Mouse (Mus musculus) lung, embryonic 14.5 days (tissue): ENCODE measurements around the gene Gm10220. TPM values are rescaled to one million over a fixed set of nuclear protein-coding genes. Genes with fewer than 3 reads are reported as not detected.
"Not testable (repeated sequence)": the region's sequence is repeated elsewhere in the genome, so short reads cannot be mapped to it uniquely, and the experiment has no call there.

Source experiments
- ATAC-seq: fragments of 200-750 bp; cut with Nextera tagmentation; 2 replicates; pipeline ENCODE4 v1.8.0; 2017; ENCODE audit warnings: mild to moderate bottlenecking, moderate TSS enrichment, moderate library complexity; ENCODE audit not compliant: insufficient read depth
- DNase-seq: peaks from one replicate; pipeline ENCODE4 v3.0.0-alpha.2; 2015
- H3K27ac ChIP-seq: fragments of 300-500 bp; sonication (generic); 2 replicates; pipeline ENCODE4 v1.5.1; 2014; ENCODE audit warnings: low read depth, mild to moderate bottlenecking, moderate library complexity
- H3K27me3 ChIP-seq: fragments of 300-500 bp; sonication (generic); 2 replicates; pipeline ENCODE4 v1.6.1; 2014; ENCODE audit warnings: low read length, control low read depth; ENCODE audit not compliant: insufficient read depth
- H3K36me3 ChIP-seq: fragments of 300-500 bp; sonication (generic); 2 replicates; pipeline ENCODE4 v1.6.1; 2014; ENCODE audit warnings: control low read depth; ENCODE audit not compliant: insufficient read depth
- H3K4me1 ChIP-seq: fragments of 300-500 bp; sonication (generic); 2 replicates; pipeline ENCODE4 v1.6.1; 2014; ENCODE audit warnings: antibody characterized with exemption, control low read depth; ENCODE audit not compliant: insufficient read depth
- H3K4me2 ChIP-seq: fragments of 300-500 bp; sonication (generic); 2 replicates; pipeline ENCODE4 v1.6.1; 2014; ENCODE audit warnings: mild to moderate bottlenecking
- H3K4me3 ChIP-seq: fragments of 300-500 bp; sonication (generic); 2 replicates; pipeline ENCODE4 v1.5.1; 2014; ENCODE audit warnings: low read depth, low read length
- H3K9ac ChIP-seq: fragments of 300-500 bp; sonication (generic); 2 replicates; pipeline ENCODE4 v1.6.1; 2014
- H3K9me3 ChIP-seq: fragments of 300-500 bp; sonication (generic); 2 replicates; pipeline ENCODE4 v1.6.1; 2016; ENCODE audit warnings: low read depth, low read length, control low read depth
- CTCF ChIP-seq: IDR thresholded peaks from 2 replicates; pipeline ENCODE4 v1.5.1; 2016; ENCODE audit warnings: antibody characterized with exemption, low read depth
- WGBS: fragments of 180-500 bp; shearing (Covaris S2); extraction: QIAGEN DNeasy Blood & Tissue Kit; methylation state at CpG from one replicate; pipeline ENCODE4 v1.1.7; 2014; 5-methylcytosine and 5-hydroxymethylcytosine counted together
- polyA plus RNA-seq: library from polyadenylated mRNA; unstranded; fragments of >200 nt; fragmentation: Nextera tagmentation; extraction: Ambion mirVana; gene quantifications from 2 replicates; pipeline ENCODE4 v1.2.1, GENCODE M21; 2014

Gene Gm10220
- polyA plus RNA-seq, result 0.12 TPM in 1 of 2 replicates, not detected in the other

DNA sequence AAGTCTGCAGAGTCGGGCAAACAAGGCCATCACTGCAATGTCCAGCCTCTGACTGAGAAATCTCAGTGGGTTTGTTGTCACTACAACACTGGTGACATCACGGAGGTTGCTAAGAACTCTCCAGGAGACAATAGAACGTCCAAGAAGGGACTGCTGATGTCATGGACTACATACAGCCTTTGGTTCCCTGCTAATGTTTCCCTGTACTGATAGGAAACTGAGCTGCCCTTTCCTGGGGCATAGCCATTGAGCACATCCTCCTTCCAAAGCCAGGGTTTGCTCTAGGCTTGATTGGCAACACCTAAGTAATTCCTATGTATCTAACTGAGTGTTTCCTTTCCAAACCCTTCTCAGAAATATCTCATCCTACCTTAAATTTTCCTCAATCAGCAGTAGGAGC lies at the start of gene Gm10220:
Gm10220 (minus strand) TSS at position 101 of the 400 bp plus-strand sequence.
- not testable (repeated sequence) for H3K27ac ChIP-seq, H3K9ac ChIP-seq, H3K9me3 ChIP-seq, H3K4me3 ChIP-seq, H3K36me3 ChIP-seq, H3K4me1 ChIP-seq, H3K4me2 ChIP-seq, DNase-seq, H3K27me3 ChIP-seq, ATAC-seq
- WGBS, result no CpG with 5 or more reads among the region's 3 CpGs

DNA sequence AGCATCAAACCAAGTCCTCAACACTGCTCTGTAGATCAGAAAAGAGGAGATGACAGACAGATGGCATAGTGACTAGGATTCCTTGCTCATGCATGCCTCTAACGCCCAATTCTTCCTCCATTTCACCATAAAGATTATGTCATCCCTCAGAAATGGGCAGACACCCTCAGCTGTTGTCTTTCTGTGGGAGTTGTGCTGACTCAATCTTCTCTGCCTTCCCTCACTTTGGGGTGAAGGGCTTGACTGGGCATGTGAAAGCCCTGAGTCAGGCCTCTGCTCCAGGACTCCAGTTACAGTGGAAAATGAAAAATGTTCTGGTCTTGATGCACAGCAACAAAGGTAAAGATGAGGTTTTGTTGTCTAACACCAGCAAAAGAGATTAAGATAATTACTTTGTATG lies 48.6 kb upstream of the Gm10220 start:
- no peaks in the 10 kb centered on the region for H3K27me3 ChIP-seq
- no peak overlapping the region for H3K9ac ChIP-seq
- H3K27ac ChIP-seq, result no peak overlapping the region
- no peak overlapping the region for H3K4me2 ChIP-seq
- H3K4me1 ChIP-seq, result no peaks in the 10 kb centered on the region
- H3K4me3 ChIP-seq, result no peak overlapping the region
- H3K36me3 ChIP-seq, result no peaks in the 10 kb centered on the region
- whole genome bisulfite sequencing, result 61% methylated on average over 1 of the region's 1 CpGs
- TF ChIP-seq CTCF, result no peak
- DNase-seq, result no peak
- H3K9me3 ChIP-seq, result no peaks in the 10 kb centered on the region
- ATAC-seq, result no peak

DNA sequence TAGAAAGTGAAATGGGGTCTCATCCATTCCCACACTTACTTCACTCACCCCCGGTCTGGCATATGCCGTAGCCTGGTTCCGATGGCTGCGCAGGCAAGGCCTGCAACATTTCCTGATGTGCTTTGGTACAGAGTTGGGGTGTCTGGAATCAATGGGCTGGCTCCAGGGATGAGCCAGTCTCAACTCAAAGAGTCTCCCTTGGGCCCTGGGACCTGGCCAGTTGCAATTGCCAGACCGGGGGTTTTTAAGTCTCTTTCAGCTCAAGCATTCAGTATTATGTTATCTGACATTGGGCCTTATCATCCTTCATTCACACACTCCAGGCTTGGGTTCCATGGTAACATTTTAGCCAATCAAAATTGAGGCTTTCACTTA lies 44.6 kb upstream of the Gm10220 start:
- no peak overlapping the region for H3K9ac ChIP-seq
- H3K9me3 ChIP-seq, result no peaks in the 10 kb centered on the region
- ATAC-seq, result peak; percentile 31; the same call in 1 of the 2 replicates
- H3K27me3 ChIP-seq, result no peaks in the 10 kb centered on the region
- H3K4me3 ChIP-seq, result no peak overlapping the region
- DNase-seq, result no peak
- H3K27ac ChIP-seq, result no peak overlapping the region
- WGBS, result 83% methylated on average over 5 of the region's 5 CpGs
- H3K4me1 ChIP-seq, result no peaks in the 10 kb centered on the region
- H3K4me2 ChIP-seq, result no peak overlapping the region
- no peak for TF ChIP-seq CTCF
- H3K36me3 ChIP-seq, result no peaks in the 10 kb centered on the region

DNA sequence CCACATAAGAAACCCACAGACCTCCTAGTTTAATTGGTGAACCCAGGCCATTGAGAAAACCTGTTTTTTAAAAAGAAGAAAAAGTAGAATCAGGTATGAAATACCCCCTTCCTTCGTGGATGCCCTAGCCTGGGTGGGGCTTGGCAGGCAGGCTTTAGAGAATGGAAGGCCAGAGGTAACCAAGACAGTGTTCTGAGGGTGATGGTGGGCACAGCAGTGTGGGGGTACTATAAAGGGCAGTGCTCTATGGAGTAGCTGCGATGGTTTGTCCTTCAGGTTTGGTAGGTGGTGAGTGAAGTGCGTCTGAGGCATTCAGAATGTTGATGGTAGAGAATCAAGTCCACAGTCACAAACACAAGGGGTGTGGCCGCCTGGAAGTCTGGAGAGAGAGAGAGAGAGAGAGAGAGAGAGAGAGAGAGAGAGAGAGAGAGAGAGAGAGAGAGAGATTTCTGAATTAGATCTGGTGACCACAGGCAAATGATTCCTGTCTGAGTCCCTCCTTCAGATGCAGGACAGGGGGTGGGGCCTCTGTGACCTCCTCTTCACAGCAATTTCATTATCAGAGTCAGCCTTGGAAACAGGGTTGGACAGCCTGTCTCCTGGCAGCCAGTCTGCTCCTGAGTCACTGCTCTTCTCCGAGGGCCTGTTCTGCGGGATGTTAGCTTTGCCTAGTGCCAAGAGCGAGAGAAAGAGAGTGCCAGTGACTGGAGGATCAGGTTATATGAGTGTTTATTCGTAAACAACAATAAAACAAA lies 44.0 kb upstream of the Gm10220 start:
- peak; percentile 68; the same call in 1 of the 2 replicates for ATAC-seq
- no peak overlapping the region for H3K9ac ChIP-seq

DNA sequence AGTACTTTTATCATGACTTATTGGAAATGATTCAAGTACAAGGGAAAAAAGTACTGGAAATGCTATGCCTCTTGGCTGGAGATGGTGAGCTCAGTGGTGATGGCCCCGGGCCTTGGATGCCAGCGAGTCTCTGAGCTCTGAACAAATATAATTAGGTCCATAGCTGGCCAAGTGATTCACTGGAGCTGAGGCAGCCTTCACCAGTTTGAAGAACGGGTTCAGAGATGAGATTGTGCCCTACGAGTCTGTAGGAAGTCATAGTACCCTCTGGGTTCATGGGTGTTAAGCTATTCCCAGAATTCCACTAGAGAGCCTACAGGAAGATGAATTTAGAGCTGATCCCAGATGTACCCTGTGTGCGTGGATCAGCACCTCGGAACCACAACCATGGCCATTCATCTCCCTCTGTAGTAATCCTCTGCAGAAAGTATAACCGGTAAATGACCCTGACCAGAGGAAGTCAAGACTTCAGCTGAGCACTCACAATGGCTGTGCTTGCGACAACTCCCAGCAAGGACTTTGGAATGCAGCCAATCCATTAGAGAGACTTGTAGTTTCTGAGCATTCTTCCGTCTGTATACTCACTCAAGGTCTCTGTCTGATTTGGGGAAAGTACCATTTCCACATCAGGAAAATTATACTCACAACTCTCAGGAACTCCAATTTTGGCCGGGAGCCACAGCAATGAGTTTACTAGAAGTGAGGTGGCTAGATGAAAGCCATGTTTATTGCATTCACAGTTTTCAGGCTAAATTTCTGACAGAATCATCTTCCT lies 36.4 kb upstream of the Gm10220 start:
- no peaks in the 10 kb centered on the region for H3K9me3 ChIP-seq
- peak; percentile 56; the same call in 1 of the 2 replicates for ATAC-seq
- no peaks in the 10 kb centered on the region for H3K36me3 ChIP-seq
- no peak for TF ChIP-seq CTCF
- H3K9ac ChIP-seq, result no peak overlapping the region
- H3K4me1 ChIP-seq, result no peaks in the 10 kb centered on the region
- H3K27me3 ChIP-seq, result no peaks in the 10 kb centered on the region
- no peak overlapping the region for H3K4me2 ChIP-seq
- peak; percentile 84 for DNase-seq
- 44% methylated on average over 10 of the region's 10 CpGs for WGBS
- H3K4me3 ChIP-seq, result no peak overlapping the region
- no peak overlapping the region for H3K27ac ChIP-seq

More for the DNA sequence above, 44.0 kb upstream of the Gm10220 start:
- peak; percentile 27 for DNase-seq
- no peaks in the 10 kb centered on the region for H3K9me3 ChIP-seq
- H3K27me3 ChIP-seq, result no peaks in the 10 kb centered on the region
- no peak overlapping the region for H3K4me3 ChIP-seq
- H3K4me2 ChIP-seq, result no peak overlapping the region
- H3K4me1 ChIP-seq, result no peaks in the 10 kb centered on the region
- no peaks in the 10 kb centered on the region for H3K36me3 ChIP-seq
- TF ChIP-seq CTCF, result no peak
- no peak overlapping the region for H3K27ac ChIP-seq
- 60% methylated on average over 8 of the region's 8 CpGs for WGBS

DNA sequence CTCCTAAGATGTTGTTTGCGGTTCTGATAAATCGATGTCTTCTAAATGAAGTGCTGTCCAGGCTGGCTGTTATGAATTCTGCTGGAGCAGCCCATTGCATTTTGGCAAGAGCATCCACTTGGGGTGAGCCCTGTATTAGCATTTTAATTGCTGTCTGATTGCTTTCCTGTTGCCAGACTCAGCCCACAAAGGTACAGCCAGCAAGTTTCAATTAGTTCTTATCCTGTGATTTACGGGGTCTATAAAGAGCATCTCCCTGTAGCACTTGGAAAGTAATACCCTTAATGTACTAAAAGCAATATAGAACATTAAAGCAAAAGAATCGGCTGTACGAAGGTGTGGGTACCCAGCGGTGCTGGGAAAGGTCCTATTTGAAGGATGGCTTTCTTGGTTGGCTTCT lies 21.7 kb upstream of the Gm10220 start:
- ATAC-seq (no peak), DNase-seq (no peak)
- Histone ChIP-seq H3K4me3 (no peak overlapping the region), H3K27me3 (no peaks in the 10 kb centered on the region), H3K4me2 (no peak overlapping the region), H3K4me1 (no peaks in the 10 kb centered on the region), H3K36me3 (no peaks in the 10 kb centered on the region), H3K27ac (no peak overlapping the region), H3K9ac (no peak overlapping the region), H3K9me3 (no peaks in the 10 kb centered on the region)
- WGBS, result 87% methylated on average over 6 of the region's 6 CpGs
- TF ChIP-seq CTCF, result no peak

DNA sequence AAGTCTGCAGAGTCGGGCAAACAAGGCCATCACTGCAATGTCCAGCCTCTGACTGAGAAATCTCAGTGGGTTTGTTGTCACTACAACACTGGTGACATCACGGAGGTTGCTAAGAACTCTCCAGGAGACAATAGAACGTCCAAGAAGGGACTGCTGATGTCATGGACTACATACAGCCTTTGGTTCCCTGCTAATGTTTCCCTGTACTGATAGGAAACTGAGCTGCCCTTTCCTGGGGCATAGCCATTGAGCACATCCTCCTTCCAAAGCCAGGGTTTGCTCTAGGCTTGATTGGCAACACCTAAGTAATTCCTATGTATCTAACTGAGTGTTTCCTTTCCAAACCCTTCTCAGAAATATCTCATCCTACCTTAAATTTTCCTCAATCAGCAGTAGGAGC lies 16.0 kb downstream of the Gm10220 start, which contains the start of gene 5031410I06Rik:
5031410I06Rik (minus strand) TSS at position 101 of the 400 bp plus-strand sequence.
- H3K27ac ChIP-seq, H3K9me3 ChIP-seq, ATAC-seq, H3K4me1 ChIP-seq, DNase-seq, H3K9ac ChIP-seq, H3K4me3 ChIP-seq, H3K4me2 ChIP-seq, H3K36me3 ChIP-seq, H3K27me3 ChIP-seq: not testable (repeated sequence)
- no CpG with 5 or more reads among the region's 3 CpGs for WGBS

DNA sequence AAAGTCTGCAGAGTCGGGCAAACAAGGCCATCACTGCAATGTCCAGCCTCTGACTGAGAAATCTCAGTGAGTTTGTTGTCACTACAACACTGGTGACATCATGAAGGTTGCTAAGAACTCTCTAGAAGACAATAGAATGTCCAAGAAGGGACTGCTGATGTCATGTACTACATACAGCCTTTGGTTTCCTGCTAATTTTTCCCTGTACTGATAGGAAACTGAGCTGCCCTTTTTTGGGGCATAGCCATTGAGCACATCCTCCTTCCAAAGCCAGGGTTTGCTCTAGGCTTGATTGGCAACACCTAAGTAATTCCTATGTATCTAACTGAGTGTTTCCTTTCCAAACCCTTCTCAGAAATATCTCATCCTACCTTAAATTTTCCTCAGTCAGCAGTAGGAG lies 32.0 kb downstream of the Gm10220 start, which contains the start of gene Gm10471:
Gm10471 (minus strand) TSS at position 101 of the 400 bp plus-strand sequence.
- H3K27me3 ChIP-seq, H3K27ac ChIP-seq, H3K9ac ChIP-seq, H3K4me1 ChIP-seq, H3K36me3 ChIP-seq, DNase-seq, H3K9me3 ChIP-seq, H3K4me3 ChIP-seq, ATAC-seq, H3K4me2 ChIP-seq: not testable (repeated sequence)
- WGBS, result 52% methylated on average over 1 of the region's 1 CpGs

DNA sequence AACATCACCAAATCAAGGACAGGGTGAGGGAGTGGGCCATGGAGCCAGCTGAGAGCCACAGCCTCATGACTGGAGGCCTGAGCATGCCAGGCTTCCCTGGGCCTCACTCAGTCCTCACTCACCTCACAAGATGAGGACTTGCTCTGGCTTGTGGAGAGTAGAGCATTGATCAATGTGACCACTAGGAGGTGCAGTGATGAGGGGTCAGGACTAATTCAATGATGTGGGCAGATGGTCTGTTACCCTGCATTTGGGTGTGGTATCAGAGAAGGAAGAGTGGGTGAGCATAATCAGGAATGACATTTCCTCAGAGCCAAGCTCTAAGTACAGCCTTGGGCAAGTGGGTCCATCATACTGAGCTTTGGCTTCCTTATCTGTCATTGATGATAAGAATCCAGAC lies 42.2 kb downstream of the Gm10220 start:
- DNase-seq, result peak; percentile 10

More for the DNA sequence above, 42.2 kb downstream of the Gm10220 start:
- not testable (repeated sequence) for H3K4me2 ChIP-seq, H3K27me3 ChIP-seq, H3K4me3 ChIP-seq, ATAC-seq, H3K4me1 ChIP-seq, H3K9me3 ChIP-seq, H3K27ac ChIP-seq, H3K9ac ChIP-seq, H3K36me3 ChIP-seq
